Mouse (Mus musculus) liver, embryonic 12.5 days (tissue): Measurements from ENCODE around the gene Reln. TPM values are rescaled to one million over a fixed set of nuclear protein-coding genes. Genes with fewer than 3 reads are reported as not detected.
A peak's percentile ranks its signal among the peaks of the same experiment; 100 is the strongest.

ENCODE experiments used
- ATAC-seq: fragments of 200-750 bp; cut with Nextera tagmentation; 2 replicates; pipeline ENCODE4 v1.8.0; 2017; ENCODE audit warnings: moderate number of reproducible peaks, mild to moderate bottlenecking, moderate library complexity
- H3K27ac ChIP-seq: fragments of 300-500 bp; sonication (generic); 2 replicates; pipeline ENCODE4 v1.5.1; 2016; ENCODE audit warnings: mild to moderate bottlenecking
- H3K27me3 ChIP-seq: fragments of 300-500 bp; sonication (generic); replicated peaks from 2 replicates; pipeline ENCODE4 v1.6.1; 2016; ENCODE audit warnings: mild to moderate bottlenecking, moderate library complexity
- H3K36me3 ChIP-seq: fragments of 300-500 bp; sonication (generic); 2 replicates; pipeline ENCODE4 v1.6.1; 2016; ENCODE audit warnings: mild to moderate bottlenecking, moderate library complexity
- H3K4me1 ChIP-seq: fragments of 300-500 bp; sonication (generic); 2 replicates; pipeline ENCODE4 v1.6.1; 2016
- H3K4me2 ChIP-seq: fragments of 300-500 bp; sonication (generic); 2 replicates; pipeline ENCODE4 v1.6.1; 2016; ENCODE audit warnings: mild to moderate bottlenecking, moderate library complexity
- H3K4me3 ChIP-seq: fragments of 300-500 bp; sonication (generic); 2 replicates; pipeline ENCODE4 v1.5.1; 2016; ENCODE audit warnings: mild to moderate bottlenecking, moderate library complexity
- H3K9ac ChIP-seq: fragments of 300-500 bp; sonication (generic); 2 replicates; pipeline ENCODE4 v1.6.1; 2016; ENCODE audit warnings: mild to moderate bottlenecking, moderate library complexity
- H3K9me3 ChIP-seq: fragments of 300-500 bp; sonication (generic); replicated peaks from 2 replicates; pipeline ENCODE4 v1.6.1; 2016; ENCODE audit warnings: mild to moderate bottlenecking, moderate library complexity
- WGBS: fragments of 180-500 bp; shearing (Covaris S2); methylation state at CpG from one replicate; pipeline ENCODE4 v1.1.7; 2016; ENCODE audit not compliant: insufficient replicate concordance; 5-methylcytosine and 5-hydroxymethylcytosine counted together
- polyA plus RNA-seq: library from polyadenylated mRNA; unstranded; fragments of >200 nt; fragmentation: Nextera tagmentation; extraction: Ambion mirVana; gene quantifications from 2 replicates; pipeline ENCODE4 v1.2.1, GENCODE M21; 2016

The Reln gene
- polyA plus RNA-seq, 1 experiment from 2014 or later, result 36.7 TPM

DNA sequence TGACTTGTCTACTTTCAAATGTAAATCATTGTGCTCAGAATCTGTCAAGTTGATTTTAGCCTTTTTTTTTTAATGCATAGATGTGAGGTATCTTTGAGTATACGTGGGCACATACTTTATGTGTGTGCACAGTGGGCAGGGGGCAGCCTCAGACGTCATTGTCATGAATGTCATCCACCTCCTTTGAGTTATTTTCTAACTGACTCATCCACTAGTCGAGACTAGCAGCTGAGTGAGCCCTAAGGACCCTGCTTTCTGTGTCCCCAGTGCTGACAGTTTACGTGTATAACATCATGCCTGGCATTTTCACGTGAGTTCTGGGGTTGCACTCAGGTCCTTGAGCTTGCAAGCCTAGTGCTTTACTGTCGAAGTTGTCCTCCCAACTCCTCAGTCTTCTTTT is 443.6 kb downstream of the Reln start:
- WGBS, result 56% methylated on average over 6 of the region's 6 CpGs
- Histone ChIP-seq H3K27me3 (no peaks in the 10 kb centered on the region), H3K27ac (no peak overlapping the region), H3K9me3 (no peaks in the 10 kb centered on the region), H3K36me3 (peaks cover 19% of the 10 kb centered on the region), H3K9ac (no peak overlapping the region), H3K4me2 (no peak overlapping the region), H3K4me3 (no peak overlapping the region), H3K4me1 (no peaks in the 10 kb centered on the region)
- no peak for ATAC-seq

DNA sequence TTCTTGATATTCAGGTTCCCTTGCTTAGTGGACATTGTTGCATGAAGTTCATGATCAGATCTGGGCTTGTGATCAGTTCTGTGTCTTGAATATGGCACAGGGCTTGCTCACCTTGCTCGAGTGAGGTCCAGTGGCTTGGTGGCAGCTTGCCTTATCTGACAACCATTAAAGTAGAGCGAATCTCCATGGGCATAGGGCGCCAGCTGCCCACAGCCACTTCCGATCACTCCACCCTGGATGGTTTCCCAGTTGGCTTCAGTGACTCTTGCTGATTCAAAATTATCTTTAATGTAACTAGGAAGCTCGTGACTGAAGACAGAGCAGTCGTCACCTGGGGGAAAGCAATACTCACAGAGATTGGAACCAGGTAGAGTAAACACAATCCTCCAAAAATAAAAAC is 445.6 kb downstream of the Reln start:
- WGBS, result 69% methylated on average over 6 of the region's 6 CpGs
- H3K27me3 ChIP-seq, result no peaks in the 10 kb centered on the region
- no peak overlapping the region for H3K4me3 ChIP-seq
- no peak overlapping the region for H3K27ac ChIP-seq
- H3K36me3 ChIP-seq, result peaks cover 28% of the 10 kb centered on the region
- H3K9me3 ChIP-seq, result no peaks in the 10 kb centered on the region
- no peak overlapping the region for H3K9ac ChIP-seq
- no peaks in the 10 kb centered on the region for H3K4me1 ChIP-seq
- no peak for ATAC-seq
- H3K4me2 ChIP-seq, result no peak overlapping the region

DNA sequence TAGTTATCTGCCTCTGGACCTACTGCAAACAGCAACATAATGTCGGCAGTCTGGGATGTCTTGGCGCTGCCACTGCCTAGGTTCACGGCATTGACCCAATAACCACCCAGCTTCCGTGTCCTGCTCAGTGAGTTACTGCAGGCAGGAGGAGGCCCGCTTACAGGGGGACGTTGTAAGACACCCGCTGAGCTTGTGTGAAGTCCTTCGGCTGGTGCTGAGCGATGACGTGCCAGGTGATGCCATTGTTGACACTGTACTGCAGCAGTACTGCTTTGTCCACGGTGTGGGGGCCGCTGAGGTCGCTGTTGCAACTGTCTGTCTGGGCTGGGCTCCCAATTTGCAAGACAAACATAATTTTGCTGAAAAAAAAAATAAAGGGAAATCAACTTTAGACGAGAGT is 447.9 kb downstream of the Reln start:
- Histone ChIP-seq H3K9ac (no peak overlapping the region), H3K4me1 (no peaks in the 10 kb centered on the region), H3K9me3 (no peaks in the 10 kb centered on the region), H3K27me3 (no peaks in the 10 kb centered on the region), H3K27ac (no peak overlapping the region), H3K4me2 (no peak overlapping the region), H3K4me3 (no peak overlapping the region), H3K36me3 (peaks cover 25% of the 10 kb centered on the region)
- ATAC-seq, result no peak
- 65% methylated on average over 14 of the region's 14 CpGs for WGBS

DNA sequence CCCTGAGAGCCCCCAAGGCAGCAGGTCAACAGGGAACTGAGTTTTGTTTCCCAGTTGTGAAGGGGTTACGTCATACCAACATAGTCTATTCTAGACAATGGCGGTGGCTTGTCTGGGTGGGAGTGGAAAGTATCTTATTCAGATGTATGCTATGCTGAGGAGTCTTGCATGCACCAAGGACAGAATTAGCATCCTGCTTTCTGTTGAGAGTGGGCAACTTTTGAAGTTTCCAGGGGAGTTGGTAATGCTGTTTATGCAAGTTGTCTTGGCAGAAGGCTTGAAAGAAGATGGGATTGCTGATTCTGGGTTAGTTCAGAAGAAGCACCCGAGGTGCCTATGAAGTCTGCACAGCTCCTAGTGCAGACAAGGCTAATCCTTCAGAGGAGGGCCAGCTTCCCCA is 450.3 kb downstream of the Reln start:
- ATAC-seq, result no peak
- Histone ChIP-seq H3K27ac (no peak overlapping the region), H3K9me3 (no peaks in the 10 kb centered on the region), H3K4me2 (no peak overlapping the region), H3K36me3 (peaks cover 19% of the 10 kb centered on the region; the same call in 1 of the 2 replicates), H3K27me3 (no peaks in the 10 kb centered on the region), H3K4me3 (no peak overlapping the region), H3K9ac (no peak overlapping the region), H3K4me1 (no peaks in the 10 kb centered on the region)
- 68% methylated on average over 3 of the region's 3 CpGs for WGBS

DNA sequence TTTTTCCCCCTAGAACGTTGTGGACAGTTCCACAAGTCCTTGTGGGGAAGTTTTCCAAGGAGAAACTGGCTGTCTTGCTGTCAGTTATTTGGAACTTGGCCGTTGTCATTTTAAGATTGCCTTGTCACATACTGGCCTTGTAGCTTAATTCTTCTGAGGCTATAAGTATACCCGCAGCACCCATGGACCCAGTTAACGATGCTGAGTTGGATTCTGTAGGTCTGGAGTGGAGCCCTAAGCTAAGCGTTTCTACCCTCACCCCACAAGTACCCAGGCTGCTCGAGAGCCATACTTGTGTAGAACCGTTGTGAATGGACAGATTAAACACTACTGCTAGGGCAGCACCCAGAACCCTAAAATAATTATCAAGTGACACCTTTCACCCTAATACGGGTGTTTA is 477.8 kb downstream of the Reln start:
- Histone ChIP-seq H3K36me3 (no peaks in the 10 kb centered on the region), H3K4me3 (no peak overlapping the region), H3K27ac (no peak overlapping the region), H3K9me3 (no peaks in the 10 kb centered on the region), H3K27me3 (peaks cover 27% of the 10 kb centered on the region), H3K9ac (no peak overlapping the region), H3K4me2 (no peak overlapping the region), H3K4me1 (no peaks in the 10 kb centered on the region)
- no peak for ATAC-seq
- WGBS, result 51% methylated on average over 8 of the region's 8 CpGs

DNA sequence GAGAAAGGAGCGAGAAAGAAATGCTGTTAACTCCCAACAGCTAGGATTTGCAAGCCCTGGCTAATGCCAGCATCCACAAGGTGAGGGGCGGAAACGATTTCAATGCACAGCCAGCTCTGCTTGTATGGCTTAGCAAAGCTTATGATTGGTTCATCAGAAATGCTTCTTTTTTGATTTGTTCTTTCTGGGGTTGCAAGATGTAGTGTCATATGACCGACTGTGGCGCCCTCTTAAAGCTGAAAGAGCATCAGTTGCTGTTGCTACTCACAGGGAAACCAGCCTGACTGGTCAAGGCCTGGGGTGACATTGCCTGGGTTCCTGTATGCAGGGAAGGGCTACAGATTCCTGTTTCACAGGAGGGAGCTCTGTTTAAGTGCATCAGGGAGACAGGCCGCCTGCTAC is 478.2 kb downstream of the Reln start:
- WGBS, result 15% methylated on average over 6 of the region's 6 CpGs
- Histone ChIP-seq H3K27ac (no peak overlapping the region), H3K4me2 (no peak overlapping the region), H3K36me3 (no peaks in the 10 kb centered on the region), H3K9me3 (no peaks in the 10 kb centered on the region), H3K4me3 (no peak overlapping the region), H3K4me1 (no peaks in the 10 kb centered on the region), H3K9ac (no peak overlapping the region), H3K27me3 (peaks cover 27% of the 10 kb centered on the region)
- ATAC-seq, result no peak

DNA sequence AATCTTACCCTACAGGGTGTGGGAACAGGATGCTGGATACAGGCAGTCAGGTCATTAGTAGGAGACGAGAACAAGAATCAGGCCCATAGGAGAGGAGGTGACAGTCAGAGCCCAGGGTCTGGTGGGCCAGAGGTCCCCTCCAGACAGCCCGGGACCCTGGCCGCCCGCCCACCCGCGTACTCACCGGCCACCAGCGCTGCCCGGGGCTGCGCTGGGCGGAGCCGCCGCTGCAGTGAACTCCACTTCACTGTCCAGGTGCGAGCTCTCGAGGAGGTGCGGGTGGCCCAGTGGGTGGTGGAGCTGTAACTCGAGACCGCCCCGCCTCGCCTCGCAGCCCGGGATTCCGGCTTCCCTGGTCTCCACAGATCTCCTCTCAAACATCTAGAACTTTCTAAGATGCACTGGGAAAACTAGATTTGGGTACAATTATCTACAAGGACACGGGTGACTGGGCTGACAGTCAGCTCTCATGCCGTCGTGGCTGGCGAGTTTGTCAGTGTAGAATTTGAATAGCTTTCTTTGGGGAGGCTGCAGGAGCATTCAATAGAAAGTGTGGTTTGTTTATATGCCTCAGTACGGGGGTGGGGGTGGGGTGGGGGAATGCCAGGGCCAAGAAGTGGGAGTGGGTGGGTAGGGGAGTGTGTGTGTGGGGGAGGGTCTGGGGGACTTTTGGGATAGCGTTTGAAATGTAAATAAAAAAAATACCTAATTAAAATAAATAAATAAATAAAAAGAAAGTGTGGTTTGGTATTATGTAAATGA is 479.0 kb downstream of the Reln start, which contains the start of gene Slc26a5:
TSS of gene Slc26a5 (minus strand) at position 259 of the 762 bp plus-strand sequence.
- Histone ChIP-seq H3K4me3 (no peak within 1 kb of the TSS; the same call in 1 of the 2 replicates), H3K9ac (no peak within 1 kb of the TSS), H3K4me2 (peak within 1 kb of the TSS; percentile 40), H3K4me1 (no peaks in the 10 kb centered on the region), H3K36me3 (no peaks in the 10 kb centered on the region), H3K9me3 (no peaks in the 10 kb centered on the region), H3K27ac (no peak within 1 kb of the TSS), H3K27me3 (peaks cover 27% of the 10 kb centered on the region)
- 5% methylated on average over 29 of the region's 29 CpGs for WGBS
- no peak for ATAC-seq

DNA sequence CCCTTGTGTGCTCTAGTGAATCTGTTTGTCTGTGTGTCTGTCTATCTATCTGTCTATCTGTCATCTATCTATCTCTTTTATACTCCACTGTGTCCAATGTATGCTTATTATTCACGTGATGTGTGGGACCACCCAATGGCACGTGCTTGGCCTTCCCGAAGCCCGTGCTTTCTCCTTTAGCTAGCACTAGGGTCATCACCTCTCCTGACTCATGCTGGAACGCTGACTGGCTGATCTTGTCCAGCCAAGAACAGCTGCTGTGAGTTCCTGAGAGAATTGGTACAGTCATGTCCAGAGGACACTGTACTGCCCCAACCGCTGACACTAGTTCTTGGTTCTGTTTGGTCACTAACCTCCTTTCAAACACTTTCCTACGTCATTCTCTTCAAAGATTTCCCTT is 485.8 kb downstream of the Reln start:
- Histone ChIP-seq H3K36me3 (no peaks in the 10 kb centered on the region), H3K4me3 (no peak overlapping the region), H3K27ac (no peak overlapping the region), H3K27me3 (0 out of 2 replicates have a peak, but pooled peaks cover 3% of the 10 kb centered on the region), H3K9ac (no peak overlapping the region), H3K4me2 (no peak overlapping the region), H3K9me3 (no peaks in the 10 kb centered on the region), H3K4me1 (no peaks in the 10 kb centered on the region)
- 67% methylated on average over 7 of the region's 7 CpGs for WGBS
- ATAC-seq, result no peak

DNA sequence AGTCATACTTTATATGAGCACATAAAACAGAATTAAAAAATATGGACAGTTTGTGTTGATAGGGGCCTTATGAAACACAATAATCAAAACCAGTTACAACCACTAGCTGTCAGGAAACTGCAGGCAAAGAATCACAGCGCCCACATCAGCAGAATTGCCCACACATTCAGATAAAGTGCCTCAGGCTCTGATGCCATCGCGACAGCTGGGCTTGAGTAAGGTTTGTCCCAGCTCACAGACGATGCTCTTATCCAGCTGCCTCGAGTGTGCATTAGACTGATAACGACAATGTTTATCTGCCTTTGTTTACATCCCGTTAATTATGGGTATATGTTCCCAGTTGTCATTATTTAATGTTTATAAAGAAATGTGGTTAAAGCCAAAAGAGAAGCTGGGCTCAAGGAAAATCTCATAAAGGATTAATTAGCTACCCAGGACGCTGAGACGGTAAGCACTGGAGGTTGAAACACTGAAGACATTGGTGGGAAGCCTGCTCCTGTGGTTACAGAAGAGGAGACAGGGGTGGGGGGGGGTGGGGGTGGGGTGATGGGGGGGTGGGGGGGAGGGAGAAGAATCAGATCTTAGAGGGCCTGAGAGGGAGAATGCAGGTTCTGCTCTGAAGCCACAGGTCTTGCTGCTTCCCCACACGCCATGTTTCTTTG is 492.7 kb downstream of the Reln start:
- Histone ChIP-seq H3K9me3 (no peaks in the 10 kb centered on the region), H3K4me3 (no peak overlapping the region), H3K27ac (no peak overlapping the region), H3K27me3 (no peaks in the 10 kb centered on the region), H3K4me1 (0 out of 2 replicates have a peak, but pooled peaks cover 2% of the 10 kb centered on the region), H3K36me3 (no peaks in the 10 kb centered on the region), H3K9ac (no peak overlapping the region), H3K4me2 (no peak overlapping the region)
- 30% methylated on average over 10 of the region's 10 CpGs for WGBS
- no peak for ATAC-seq

DNA sequence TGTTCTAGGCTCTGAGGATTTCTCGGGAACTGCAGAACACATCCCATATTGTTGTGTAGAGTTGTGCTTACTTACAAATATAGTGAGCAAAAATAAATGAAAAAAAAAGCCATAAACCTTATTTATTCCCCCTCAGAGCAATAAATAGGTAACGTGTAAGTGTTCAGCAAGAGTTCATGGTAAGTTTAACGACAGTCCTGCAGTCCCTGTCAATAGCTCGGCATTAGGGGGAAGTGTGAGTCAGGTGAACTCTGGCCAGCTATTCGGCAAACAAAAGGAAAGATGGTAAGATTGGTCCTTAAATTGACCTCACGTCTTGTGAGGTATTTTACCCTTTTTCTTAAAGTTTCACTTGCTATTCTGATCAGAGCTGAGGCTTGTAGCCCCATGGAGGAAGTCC is 497.1 kb downstream of the Reln start:
- Histone ChIP-seq H3K27me3 (no peaks in the 10 kb centered on the region), H3K4me1 (0 out of 2 replicates have a peak, but pooled peaks cover 3% of the 10 kb centered on the region), H3K36me3 (no peaks in the 10 kb centered on the region), H3K4me2 (no peak overlapping the region), H3K27ac (no peak overlapping the region), H3K4me3 (no peak overlapping the region), H3K9me3 (no peaks in the 10 kb centered on the region), H3K9ac (no peak overlapping the region)
- WGBS, result 54% methylated on average over 6 of the region's 6 CpGs
- ATAC-seq, result no peak

DNA sequence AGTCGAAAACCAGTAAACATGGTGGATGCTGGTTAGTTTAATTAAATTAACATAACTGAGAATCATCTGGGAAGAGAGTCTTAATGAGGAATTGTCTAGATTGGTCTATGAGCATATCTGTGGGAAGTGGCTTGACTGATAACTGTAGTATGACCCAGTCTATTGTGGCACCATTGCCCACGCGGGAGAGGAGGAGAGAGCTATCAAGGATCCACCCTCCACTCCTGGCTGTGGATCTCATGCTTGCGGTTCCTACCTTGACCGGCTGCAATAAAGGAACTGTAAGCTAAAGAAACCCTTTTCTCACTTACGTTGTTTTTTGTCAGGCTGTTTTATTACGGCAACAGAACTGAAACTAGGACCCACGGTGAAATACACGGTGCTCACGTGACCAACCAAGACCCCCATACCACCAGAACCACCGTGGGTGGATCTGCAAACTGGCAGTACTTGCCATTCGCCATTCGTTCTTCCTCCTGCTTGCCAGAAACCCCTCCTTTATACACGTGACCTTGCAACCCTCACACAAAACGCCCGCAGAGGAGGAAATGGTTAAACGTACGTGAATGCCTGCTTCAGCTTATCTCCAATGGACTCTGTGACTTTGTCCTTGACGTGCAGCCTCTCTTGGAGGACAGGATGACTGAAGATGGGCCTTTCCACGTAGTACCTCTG is 497.7 kb downstream of the Reln start:
- Histone ChIP-seq H3K4me2 (no peak overlapping the region), H3K4me3 (no peak overlapping the region), H3K36me3 (no peaks in the 10 kb centered on the region), H3K9ac (no peak overlapping the region), H3K27ac (no peak overlapping the region), H3K27me3 (no peaks in the 10 kb centered on the region), H3K4me1 (0 out of 2 replicates have a peak, but pooled peaks cover 3% of the 10 kb centered on the region), H3K9me3 (no peaks in the 10 kb centered on the region)
- ATAC-seq, result no peak
- WGBS, result 52% methylated on average over 20 of the region's 20 CpGs

DNA sequence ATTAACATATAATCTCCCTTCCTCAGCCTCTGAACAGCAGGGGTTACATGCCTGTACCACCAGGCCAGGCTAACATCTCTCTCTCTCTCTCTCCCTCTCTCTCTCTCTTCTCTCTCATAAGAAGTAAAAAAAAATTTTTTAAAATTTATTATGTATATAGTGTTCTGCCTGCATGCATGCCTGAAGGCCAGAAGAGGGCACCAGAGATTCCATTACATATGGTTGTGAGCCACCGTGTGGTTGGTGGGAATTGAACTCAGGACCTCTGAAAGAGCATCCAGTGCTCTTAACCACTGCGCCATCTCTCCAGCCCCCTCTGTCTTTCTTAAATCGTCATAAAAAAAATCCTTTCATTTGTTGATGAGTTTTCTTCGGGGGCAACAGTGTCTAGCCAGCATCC is 499.8 kb downstream of the Reln start:
- Histone ChIP-seq H3K27me3 (no peaks in the 10 kb centered on the region), H3K9ac (no peak overlapping the region), H3K4me1 (0 out of 2 replicates have a peak, but pooled peaks cover 3% of the 10 kb centered on the region), H3K4me3 (no peak overlapping the region), H3K9me3 (no peaks in the 10 kb centered on the region), H3K27ac (no peak overlapping the region), H3K4me2 (no peak overlapping the region), H3K36me3 (no peaks in the 10 kb centered on the region)
- no peak for ATAC-seq
- WGBS, result 51% methylated on average over 4 of the region's 4 CpGs
